Mouse (Mus musculus) MEL (cell line): ENCODE results near the gene Dcdc2b. TPM values are rescaled to one million over a fixed set of nuclear protein-coding genes. Genes with fewer than 3 reads are reported as not detected.
A peak's percentile ranks its signal among the peaks of the same experiment; 100 is the strongest.

Experiments
- DNase-seq: peaks from one replicate; pipeline ENCODE4 v3.0.0; 2011; ENCODE audit warnings: low read depth, low spot score
- H3K27ac ChIP-seq: 2 replicates; pipeline ENCODE4 v1.5.1; 2012; ENCODE audit warnings: low read depth, mild to moderate bottlenecking, control low read depth, low read length, moderate library complexity; ENCODE audit not compliant: control insufficient read depth
- H3K27me3 ChIP-seq, 2 experiments: fragments of 150-350 bp in 1 of 2; sonication (generic) in 1 of 2; 2 replicates each; pipeline ENCODE4 v1.6.1; 2012; ENCODE audit warnings: low read length in 2 of 2, mild to moderate bottlenecking in 2 of 2, improper control_type of control experiment in 1 of 2, moderate library complexity in 1 of 2; ENCODE audit not compliant: insufficient read depth in 2 of 2, control insufficient read depth in 1 of 2
- H3K36me3 ChIP-seq, 2 experiments: 2 replicates each; pipeline ENCODE4 v1.6.1; 2012 to 2014; ENCODE audit warnings: low read length in 2 of 2, improper control_type of control experiment in 1 of 2, inconsistent platforms in 1 of 2, mild to moderate bottlenecking in 1 of 2; ENCODE audit not compliant: insufficient read depth in 2 of 2, control insufficient read depth in 1 of 2
- H3K4me1 ChIP-seq, 2 experiments: fragments of 150-350 bp in 1 of 2; sonication (generic) in 1 of 2; 2 replicates each; pipeline ENCODE4 v1.6.1; 2012; ENCODE audit warnings: low read length in 2 of 2, improper control_type of control experiment in 1 of 2, mild to moderate bottlenecking in 1 of 2; ENCODE audit not compliant: insufficient read depth in 2 of 2, control insufficient read depth in 1 of 2
- H3K4me3 ChIP-seq, 2 experiments: fragments of 150-350 bp in 1 of 2; sonication (generic) in 1 of 2; 2 replicates each; pipeline ENCODE4 v1.5.1; 2012; ENCODE audit warnings: low read depth in 2 of 2, low read length in 2 of 2, mild to moderate bottlenecking in 2 of 2, moderate library complexity in 2 of 2, control low read depth in 1 of 2, improper control_type of control experiment in 1 of 2; ENCODE audit not compliant: control insufficient read depth in 1 of 2, insufficient read depth in 1 of 2
- H3K79me2 ChIP-seq: 2 replicates; pipeline ENCODE4 v1.6.1; 2012; ENCODE audit warnings: mild to moderate bottlenecking, low read length, moderate library complexity; ENCODE audit not compliant: control insufficient read depth, poor library complexity, insufficient read depth
- H3K9ac ChIP-seq: 2 replicates; pipeline ENCODE4 v1.6.1; 2012; ENCODE audit warnings: low read depth, mild to moderate bottlenecking, control low read depth, low read length, moderate library complexity; ENCODE audit not compliant: control insufficient read depth, poor library complexity, severe bottlenecking
- H3K9me3 ChIP-seq: fragments of 150-350 bp; sonication (generic); replicated peaks from 2 replicates; pipeline ENCODE4 v1.6.1; 2012; ENCODE audit warnings: mild to moderate bottlenecking, low read length, improper control_type of control experiment, moderate library complexity; ENCODE audit not compliant: insufficient read depth
- HCFC1 ChIP-seq: IDR thresholded peaks from 2 replicates; pipeline ENCODE4 v1.6.1; 2012; ENCODE audit warnings: low read depth, mild to moderate bottlenecking, inconsistent platforms, low read length, improper control_type of control experiment, moderate library complexity
- NELFE ChIP-seq: IDR thresholded peaks from 2 replicates; pipeline ENCODE4 v1.6.1; 2011; ENCODE audit warnings: low read depth, low read length, improper control_type of control experiment
- POLR2AphosphoS2 ChIP-seq: IDR thresholded peaks from 2 replicates; pipeline ENCODE4 v1.6.1; 2011; ENCODE audit warnings: low read length, improper control_type of control experiment
- POLR2AphosphoS5 ChIP-seq: IDR thresholded peaks from 2 replicates; pipeline ENCODE4 v1.6.1; 2012; ENCODE audit warnings: low read depth, borderline replicate concordance, mild to moderate bottlenecking, inconsistent platforms, low read length, moderate library complexity, mixed read lengths
- RAD21 ChIP-seq: IDR thresholded peaks from 2 replicates; pipeline ENCODE4 v1.6.1; 2011; ENCODE audit warnings: mild to moderate bottlenecking, low read depth, low read length, improper control_type of control experiment
- TAL1 ChIP-seq: IDR thresholded peaks from 2 replicates; pipeline ENCODE4 v1.6.1; 2012; ENCODE audit warnings: mild to moderate bottlenecking, inconsistent platforms, low read length, moderate library complexity, mixed read lengths
- TBP ChIP-seq: IDR thresholded peaks from 2 replicates; pipeline ENCODE4 v1.8.0; 2011; ENCODE audit warnings: low read depth, low read length, improper control_type of control experiment
- polyA plus RNA-seq, 2 experiments: library from polyadenylated mRNA; stranded (reverse) in 1 of 2; unstranded in 1 of 2; fragments of >175 nt in 1 of 2; fragments of >200 nt in 1 of 2; gene quantifications; 2 replicates each; pipeline versions ENCODE4 v1.2.1 to v1.2.4; 2012; ENCODE audit warnings: low replicate concordance in 2 of 2, low read depth in 1 of 2; ENCODE audit not compliant: insufficient read length in 2 of 2, insufficient read depth in 1 of 2, missing spikeins in 1 of 2
- total RNA-seq: library from RNA; depleted of rRNA; stranded (reverse); fragments of 300-350 nt; gene quantifications from 2 replicates; pipeline ENCODE4 v1.2.3, GENCODE M21; 2012

Gene Dcdc2b
- total and polyA plus RNA-seq, 3 experiments = 1.3 TPM; not detected in 2

GRCm38 (mm10) chr4:129588865-129589264, 25.2 kb downstream of the Dcdc2b start:
- Histone ChIP-seq H3K36me3 (no peaks in the 10 kb centered on the region; a peak in 1 of 4 replicates), H3K27me3 (no peaks in the 10 kb centered on the region), H3K27ac (no peak overlapping the region), H3K4me1 (no peaks in the 10 kb centered on the region), H3K9ac (no peak overlapping the region), H3K79me2 (no peaks in the 10 kb centered on the region; the same call in 1 of the 2 replicates), H3K9me3 (no peaks in the 10 kb centered on the region), H3K4me3 (no peak overlapping the region)
- TF ChIP-seq TAL1 (peak; percentile 19; the same call in 1 of the 2 replicates), POLR2AphosphoS2 (no peak)
- no peak for DNase-seq

DNA sequence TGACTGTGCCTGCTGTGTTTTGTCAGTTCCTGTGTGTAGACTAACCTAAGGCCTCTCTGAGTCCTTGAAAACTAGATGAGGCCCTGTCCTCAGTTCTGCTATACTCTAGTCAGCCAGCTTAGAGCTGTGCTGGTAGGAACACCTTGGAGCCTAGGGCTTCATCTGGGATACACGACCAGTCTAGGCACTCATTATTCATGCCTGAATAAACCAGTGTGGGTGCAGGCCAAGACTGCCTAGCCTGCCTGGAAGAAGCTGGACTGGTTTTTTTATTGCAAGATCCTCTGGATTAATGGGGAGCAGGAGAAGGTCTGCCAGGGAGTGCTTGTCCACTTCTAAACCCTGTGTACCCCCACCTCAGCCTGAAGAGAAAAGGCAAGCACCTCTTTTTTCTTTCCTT, 27.1 kb downstream of the Dcdc2b start:
- TF ChIP-seq POLR2AphosphoS5 (no peak), RAD21 (no peak)
- Histone ChIP-seq H3K9me3 (no peaks in the 10 kb centered on the region), H3K4me3 (no peak overlapping the region), H3K79me2 (no peaks in the 10 kb centered on the region; the same call in 1 of the 2 replicates), H3K27me3 (no peaks in the 10 kb centered on the region), H3K27ac (no peak overlapping the region), H3K36me3 (no peaks in the 10 kb centered on the region; a peak in 1 of 4 replicates), H3K4me1 (0 out of 4 replicates have a peak, but pooled peaks cover 0 to 3% of the 10 kb centered on the region in 2 experiments), H3K9ac (no peak overlapping the region)
- DNase-seq = no peak

DNA sequence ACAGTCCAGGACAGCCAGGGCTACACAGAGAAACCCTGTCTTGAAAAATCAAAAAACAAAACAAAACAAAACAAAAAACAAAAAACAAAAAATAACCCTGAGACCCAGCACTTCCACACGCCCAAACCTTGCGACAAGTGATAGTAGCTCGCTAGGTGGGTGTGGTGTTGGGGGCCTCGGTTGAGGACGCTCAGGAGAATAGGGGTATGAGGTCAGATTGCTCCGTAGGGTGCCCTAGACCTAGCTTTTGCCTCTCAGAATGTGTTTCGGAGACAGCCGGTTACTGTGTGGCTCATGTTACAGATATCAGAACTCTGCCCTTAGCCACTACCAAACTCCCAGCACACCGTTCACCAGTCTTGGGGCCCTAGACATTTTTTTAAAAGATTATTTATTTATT, 28.3 kb downstream of the Dcdc2b start:
- Histone ChIP-seq H3K9me3 (no peaks in the 10 kb centered on the region), H3K27me3 (no peaks in the 10 kb centered on the region), H3K79me2 (no peaks in the 10 kb centered on the region; the same call in 1 of the 2 replicates), H3K27ac (0 out of 2 replicates have a peak overlapping the region, but pooled peaks have one; percentile 25), H3K9ac (peak overlapping the region; percentile 64), H3K4me3 (peak overlapping the region; percentile 58 to 63), H3K4me1 (0 out of 4 replicates have a peak, but pooled peaks cover 0 to 3% of the 10 kb centered on the region in 2 experiments), H3K36me3 (no peaks in the 10 kb centered on the region)
- peak; percentile 65 for DNase-seq
- TF ChIP-seq TBP (no peak), HCFC1 (no peak), NELFE (0 out of 2 replicates have a peak, but pooled peaks have one; percentile 1)
